Mouse (Mus musculus): Measurements from ENCODE around the gene Snap91.

Snap91 gene

GRCm38 (mm10) chr9:86762477-86763376 lies 117.7 kb downstream of the Snap91 start:
- DNase-seq (ENCODE audit: extremely low read depth, insufficient read length, low spot score): no peak

DNA sequence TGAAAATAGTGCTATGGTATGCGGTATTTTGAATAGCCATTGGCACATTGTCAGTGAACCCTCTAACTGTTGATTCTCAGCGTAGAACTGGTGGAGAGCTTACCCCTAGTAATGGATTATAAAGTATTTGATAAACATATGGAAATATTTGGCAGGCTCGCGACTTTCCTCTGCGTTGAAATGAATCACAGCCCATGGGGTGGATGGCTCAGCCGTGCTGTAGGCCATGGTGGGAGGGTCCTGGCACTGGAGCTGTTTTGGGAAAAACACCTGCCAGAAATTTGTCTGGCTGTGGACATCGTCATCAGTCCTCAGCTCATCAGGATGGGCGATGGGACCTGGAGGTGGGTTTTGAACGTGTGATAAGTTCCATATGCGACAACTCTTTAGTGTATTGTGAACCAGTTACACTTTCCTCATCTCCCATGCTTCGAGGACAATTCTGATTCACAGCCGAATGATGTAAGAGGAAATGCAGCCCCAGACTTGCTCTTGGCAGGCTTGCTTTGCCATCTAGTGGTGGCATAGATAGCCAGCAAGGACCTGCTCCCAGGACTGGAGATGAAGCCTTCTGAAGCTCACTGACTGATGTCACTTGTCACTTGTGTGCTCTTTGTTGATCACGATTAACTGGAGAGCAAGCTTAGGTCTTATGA lies 134.4 kb downstream of the Snap91 start:
- DNase-seq (ENCODE audit: extremely low read depth, insufficient read length, low spot score): peak; percentile 49

DNA sequence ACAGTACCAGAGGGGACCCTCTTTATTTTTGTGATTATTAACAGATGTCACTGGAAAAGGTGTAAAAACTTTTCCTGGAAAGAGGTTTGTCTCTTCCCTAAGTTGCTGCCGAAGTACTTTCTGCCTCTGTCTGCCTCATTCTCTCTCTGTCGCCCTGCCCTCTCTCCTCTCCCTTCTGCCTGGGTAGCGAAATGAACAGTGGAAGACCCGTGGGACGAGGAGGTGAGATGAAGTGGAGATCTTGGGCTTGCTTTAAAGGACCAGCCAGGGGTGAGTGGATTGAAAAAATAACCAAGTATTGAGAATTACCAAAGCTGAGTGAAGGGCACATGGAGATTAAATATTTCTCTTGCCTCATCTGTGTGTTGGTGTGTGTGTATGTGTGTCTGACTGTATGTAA lies 136.4 kb downstream of the Snap91 start:
- DNase-seq (ENCODE audit: extremely low read depth, insufficient read length, low spot score): no peak

- no peak for DNase-seq (ENCODE audit: extremely low read depth, insufficient read length, low spot score)
Measured at GRCm38 (mm10) chr9:86742959-86743911, 137.2 kb downstream of the Snap91 start, which contains the start of gene Prss35. Prss35 (plus strand) TSS chr9:86743649.

GRCm38 (mm10) chr9:86739971-86740370 lies 140.5 kb downstream of the Snap91 start:
- no peak for DNase-seq (ENCODE audit: extremely low read depth, insufficient read length, low spot score)

- DNase-seq (ENCODE audit: extremely low read depth, insufficient read length, low spot score): no peak
Measured at GRCm38 (mm10) chr9:86738801-86739200, 141.7 kb downstream of the Snap91 start.

DNA sequence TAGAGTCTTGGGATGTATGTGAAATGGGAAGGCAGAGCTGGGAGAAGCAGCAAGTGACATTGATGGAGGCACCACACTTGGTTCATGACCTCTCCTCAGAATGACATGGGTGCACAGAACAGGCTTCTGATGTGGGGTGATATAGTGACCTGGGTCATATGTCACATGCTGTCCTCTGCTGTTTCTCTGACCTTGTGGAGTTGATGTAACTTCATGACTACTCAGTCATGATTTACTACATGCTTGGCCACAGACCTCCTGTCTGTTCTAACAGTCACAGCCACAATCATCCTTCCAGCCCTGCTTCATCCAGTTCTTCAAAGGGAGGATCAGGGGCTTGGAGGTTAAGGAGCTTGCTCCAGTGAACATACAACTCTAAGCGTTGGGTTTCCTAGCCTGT lies 142.4 kb downstream of the Snap91 start:
- no peak for DNase-seq (ENCODE audit: extremely low read depth, insufficient read length, low spot score)

DNA sequence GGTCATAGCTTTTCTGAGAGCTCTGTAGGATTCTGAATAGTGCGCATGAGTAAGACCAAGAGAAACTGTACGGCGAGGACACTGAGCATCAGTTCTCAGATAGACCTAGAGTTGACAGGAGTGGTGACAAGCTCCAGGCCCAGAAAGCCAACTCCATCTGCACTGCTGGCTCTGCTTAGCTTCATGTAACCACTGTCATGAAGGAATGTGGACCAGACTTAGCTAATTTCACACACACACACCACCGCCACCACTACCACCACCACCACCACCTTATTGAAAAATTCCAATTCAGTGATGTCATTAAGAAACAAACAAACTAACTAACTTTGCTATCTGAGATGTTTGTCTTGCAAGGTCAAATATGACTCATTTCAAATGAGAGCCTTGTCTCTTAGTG lies 143.5 kb downstream of the Snap91 start:
- DNase-seq (ENCODE audit: extremely low read depth, insufficient read length, low spot score): peak; percentile 13

DNA sequence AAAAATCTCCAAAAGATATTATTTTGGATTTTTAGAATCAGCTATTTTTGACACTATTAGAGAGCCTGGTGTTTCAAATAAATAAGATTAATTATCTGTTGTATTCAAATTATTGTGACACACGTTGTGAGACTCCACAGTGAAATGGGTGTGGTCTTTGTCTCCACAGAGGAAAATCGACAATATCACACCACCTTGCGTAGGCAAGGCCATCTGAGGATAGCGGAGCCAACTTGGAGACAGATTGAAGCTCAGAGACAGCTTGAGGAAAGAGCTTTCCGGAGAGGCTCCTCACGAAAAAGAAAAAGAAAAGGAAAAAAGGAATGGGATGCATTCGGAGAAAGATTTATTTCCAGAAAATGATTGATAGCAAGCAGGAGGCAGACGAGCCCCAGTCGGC lies 145.7 kb downstream of the Snap91 start:
- DNase-seq (ENCODE audit: extremely low read depth, insufficient read length, low spot score): no peak

- no peak for DNase-seq (ENCODE audit: extremely low read depth, insufficient read length, low spot score)
Measured at GRCm38 (mm10) chr9:86734357-86734756, 146.1 kb downstream of the Snap91 start.

- DNase-seq (ENCODE audit: extremely low read depth, insufficient read length, low spot score): no peak
Measured at GRCm38 (mm10) chr9:86729811-86730210, 150.6 kb downstream of the Snap91 start.

DNA sequence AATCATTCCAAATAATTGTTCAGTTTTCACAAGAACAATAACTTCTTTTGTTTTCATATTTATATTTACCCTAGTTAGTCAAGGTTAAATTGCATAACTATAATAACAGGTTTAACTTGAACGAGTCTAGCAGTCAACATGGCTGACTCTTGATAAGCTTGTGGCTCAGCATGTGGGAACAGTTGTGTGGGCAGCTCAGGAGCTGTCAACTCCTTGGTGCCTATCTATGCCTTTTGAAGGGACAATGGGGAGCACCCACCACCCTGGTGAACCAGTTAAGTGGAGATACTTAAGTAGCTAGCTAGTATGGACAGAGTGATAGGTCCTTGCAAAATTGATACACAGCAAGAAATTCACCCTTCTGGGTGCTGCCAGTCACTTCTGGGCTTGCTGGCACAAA lies 151.4 kb downstream of the Snap91 start:
- no peak for DNase-seq (ENCODE audit: extremely low read depth, insufficient read length, low spot score)

DNA sequence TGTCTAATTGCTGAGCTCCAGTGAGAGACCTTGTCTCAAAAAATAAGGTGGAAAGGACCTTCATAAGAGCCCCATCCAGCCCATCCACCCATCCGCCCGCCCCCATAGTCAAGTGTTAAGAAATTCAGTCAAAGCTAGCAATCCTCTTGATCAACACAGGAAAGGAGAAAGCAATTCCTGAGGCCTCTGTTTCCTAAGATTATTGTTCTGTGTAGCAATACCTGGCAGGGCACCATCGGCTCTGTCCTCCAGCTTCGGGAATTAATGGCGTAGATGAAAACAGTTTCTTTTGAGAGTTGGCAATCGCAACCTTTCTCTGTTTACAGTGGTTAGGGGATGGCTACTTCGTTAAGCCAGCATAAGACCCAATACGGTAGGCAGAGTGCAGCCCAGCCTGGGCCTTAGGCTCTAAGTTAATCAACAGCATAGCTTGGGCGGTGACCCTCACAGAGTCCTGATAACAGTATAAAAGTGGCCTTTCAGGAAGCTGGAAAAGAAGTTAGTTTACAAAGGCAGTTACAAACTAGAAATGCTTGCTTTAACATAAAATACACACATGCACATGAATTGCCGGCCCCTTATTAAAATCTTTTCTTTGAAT lies 152.1 kb downstream of the Snap91 start:
- DNase-seq (ENCODE audit: extremely low read depth, insufficient read length, low spot score): no peak

- no peak for DNase-seq (ENCODE audit: extremely low read depth, insufficient read length, low spot score)
Measured at GRCm38 (mm10) chr9:86726381-86726720, 154.1 kb downstream of the Snap91 start.

DNA sequence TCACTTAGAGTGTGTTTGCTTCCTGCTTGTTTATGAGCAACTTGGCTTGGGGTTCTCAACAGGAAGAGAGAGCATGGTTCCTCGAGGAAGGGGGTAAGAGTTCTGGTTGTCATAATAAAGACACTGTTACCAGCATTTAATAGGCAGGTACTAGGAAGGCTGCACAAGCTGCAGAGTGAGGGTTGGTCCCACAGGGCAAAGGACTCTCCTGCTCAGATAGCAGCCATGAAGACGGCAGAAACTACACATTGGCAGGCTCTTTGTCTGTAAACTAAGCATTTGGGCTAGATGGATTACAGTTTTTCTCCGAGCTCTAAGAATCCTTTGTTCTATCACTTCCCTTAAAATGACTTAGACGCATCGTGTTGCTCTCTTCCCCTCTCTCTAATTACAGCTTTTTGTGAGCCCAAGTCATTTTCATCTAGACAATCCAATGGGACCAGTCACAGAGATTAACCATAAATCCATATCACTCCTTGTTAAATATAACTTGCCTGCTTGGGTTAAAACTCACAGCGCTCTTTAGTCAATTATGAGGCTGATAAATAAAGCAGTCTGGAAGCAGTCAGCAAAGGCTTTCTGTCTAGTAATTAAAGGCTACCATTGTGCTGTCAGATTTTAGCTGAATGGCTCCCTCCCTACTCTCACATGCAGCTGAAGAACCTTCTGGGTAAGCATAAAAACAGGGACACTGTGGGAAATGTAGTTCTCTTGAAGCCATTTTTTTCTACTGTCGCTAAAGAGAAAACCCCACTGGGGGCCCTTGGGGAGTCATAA lies 154.7 kb downstream of the Snap91 start:
- DNase-seq (ENCODE audit: extremely low read depth, insufficient read length, low spot score): no peak

DNA sequence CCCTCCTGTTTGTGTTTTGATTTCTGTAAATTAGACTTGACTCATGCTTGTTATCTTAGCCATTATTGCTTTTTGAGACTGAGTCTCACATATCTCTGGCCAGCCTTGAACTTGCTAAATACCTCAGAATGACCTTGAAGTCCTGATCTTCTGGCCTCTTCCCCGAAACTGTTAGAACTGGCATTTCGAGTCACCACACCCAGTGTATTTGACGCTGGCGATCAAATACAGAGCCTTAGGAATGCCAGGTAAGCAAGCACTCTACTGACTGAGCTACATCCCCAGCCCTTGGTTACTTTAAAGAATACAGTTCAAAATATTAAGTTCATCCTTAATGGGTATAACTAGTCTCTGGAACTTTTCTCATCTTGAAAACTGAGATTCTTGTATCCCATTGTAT lies 155.4 kb downstream of the Snap91 start:
- DNase-seq (ENCODE audit: extremely low read depth, insufficient read length, low spot score): no peak

DNA sequence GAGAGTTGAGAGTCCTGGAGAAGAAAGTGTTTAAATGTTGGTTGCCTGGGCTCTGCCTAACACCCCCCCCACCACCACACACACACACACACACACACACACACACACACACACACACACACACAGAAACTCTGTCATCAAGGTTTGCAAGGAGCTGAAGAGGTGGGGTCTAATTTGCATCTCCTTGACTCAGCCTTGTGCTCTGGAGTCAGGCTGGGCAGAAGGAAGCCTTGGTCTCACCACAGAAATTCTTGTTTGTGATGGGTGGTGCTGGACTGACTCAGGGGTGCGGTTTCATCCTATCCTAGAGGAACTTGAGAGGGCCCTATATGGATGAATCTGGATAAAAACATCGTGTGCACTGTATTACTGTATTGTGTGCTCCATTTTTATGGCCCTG lies 159.7 kb downstream of the Snap91 start:
- DNase-seq (ENCODE audit: extremely low read depth, insufficient read length, low spot score): peak; percentile 36

DNA sequence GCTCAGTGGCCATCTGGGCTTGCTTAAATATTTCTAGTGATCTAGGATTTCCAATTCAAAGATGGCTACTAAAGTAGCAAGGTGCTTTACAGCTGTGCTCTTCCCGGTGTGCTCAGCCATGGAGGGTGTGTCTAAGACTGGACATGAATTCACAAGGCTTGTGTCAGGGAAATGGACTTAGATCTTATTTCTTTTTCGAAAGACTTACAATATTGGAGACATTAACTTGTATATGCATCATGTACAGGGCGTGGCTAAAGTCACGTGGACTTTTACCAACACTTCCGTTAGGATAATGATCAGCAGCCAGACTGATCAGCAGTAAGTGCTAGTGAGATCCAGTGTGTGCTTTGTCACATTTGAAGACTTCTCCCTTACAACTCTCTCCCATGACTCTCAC lies 160.2 kb downstream of the Snap91 start:
- no peak for DNase-seq (ENCODE audit: extremely low read depth, insufficient read length, low spot score)

DNA sequence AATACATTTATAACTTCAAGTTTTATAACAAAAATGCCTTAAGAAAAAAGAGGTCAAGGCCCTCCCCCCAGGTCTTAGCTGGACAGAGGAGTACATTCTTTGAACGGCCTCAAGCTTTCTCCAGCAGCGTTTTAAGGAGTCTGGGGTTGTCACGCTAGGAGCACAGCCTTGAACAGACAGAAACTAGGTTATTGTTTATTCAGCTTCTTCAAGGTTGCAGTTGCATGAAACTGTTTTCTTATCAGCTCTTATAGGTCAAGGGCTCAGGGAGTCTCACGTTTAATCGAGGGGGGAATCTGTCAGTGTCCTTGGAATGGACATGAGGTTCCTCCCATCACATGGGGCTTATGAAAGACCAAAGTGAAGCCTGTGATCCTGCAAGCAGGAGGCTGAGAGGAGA lies 163.3 kb downstream of the Snap91 start:
- no peak for DNase-seq (ENCODE audit: extremely low read depth, insufficient read length, low spot score)

DNA sequence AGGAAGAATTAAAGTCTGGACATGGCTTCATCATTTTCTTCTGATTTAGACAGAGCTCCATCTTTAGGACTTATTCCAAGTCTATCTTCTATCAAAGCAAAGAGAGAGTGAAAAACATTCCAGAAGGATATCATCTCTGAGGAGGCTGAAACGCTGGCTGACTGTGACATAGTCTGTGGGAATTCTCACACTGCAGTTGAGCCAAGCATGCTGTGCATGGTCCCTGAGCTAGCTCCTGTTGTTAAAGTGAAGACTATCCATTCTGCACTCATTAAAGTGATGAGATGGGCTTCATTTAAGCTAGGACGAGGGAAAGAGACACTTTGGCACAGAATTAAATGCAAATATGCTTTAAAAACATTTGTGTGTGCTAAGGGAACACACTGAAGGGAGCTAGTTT lies 163.9 kb downstream of the Snap91 start:
- no peak for DNase-seq (ENCODE audit: extremely low read depth, insufficient read length, low spot score)
